Mouse (Mus musculus) heart, postnatal 0 days (tissue): ENCODE measurements around the gene Abcg4.
"Not testable (repeated sequence)": the region's sequence is repeated elsewhere in the genome, so short reads cannot be mapped to it uniquely, and the experiment has no call there.

Experiments used
- CTCF ChIP-seq: IDR thresholded peaks from 2 replicates; pipeline ENCODE4 v1.5.1; 2016; ENCODE audit warnings: antibody characterized with exemption, control low read depth, low read depth
- EP300 ChIP-seq: IDR thresholded peaks from 2 replicates; pipeline ENCODE4 v1.6.1; 2016; ENCODE audit warnings: antibody characterized with exemption, low read depth

GRCm38 (mm10) chr9:44336513-44336912, 48.1 kb upstream of the Abcg4 start:
- TF ChIP-seq CTCF, EP300: not testable (repeated sequence)
